Mouse (Mus musculus): ENCODE measurements around the gene Vps11.

- no peak for TF ChIP-seq CTCF (IDR thresholded peaks at IDR 0.05; ENCODE audit: borderline replicate concordance, control insufficient read depth, extremely low read depth, insufficient read depth, low read length, poor library complexity)
- TF ChIP-seq POLR2A (IDR thresholded peaks at IDR 0.05; ENCODE audit: control insufficient read depth, extremely low read depth, insufficient read depth, low read length, poor library complexity) = no peak
These were observed 10.1 kb downstream of the Vps11 start for GRCm38 (mm10) chr9:44351396-44351795.

All from thymus, adult 2 months (tissue).